ENCODE assay signal across 11 mouse cellular contexts in the genomic region with DNA sequence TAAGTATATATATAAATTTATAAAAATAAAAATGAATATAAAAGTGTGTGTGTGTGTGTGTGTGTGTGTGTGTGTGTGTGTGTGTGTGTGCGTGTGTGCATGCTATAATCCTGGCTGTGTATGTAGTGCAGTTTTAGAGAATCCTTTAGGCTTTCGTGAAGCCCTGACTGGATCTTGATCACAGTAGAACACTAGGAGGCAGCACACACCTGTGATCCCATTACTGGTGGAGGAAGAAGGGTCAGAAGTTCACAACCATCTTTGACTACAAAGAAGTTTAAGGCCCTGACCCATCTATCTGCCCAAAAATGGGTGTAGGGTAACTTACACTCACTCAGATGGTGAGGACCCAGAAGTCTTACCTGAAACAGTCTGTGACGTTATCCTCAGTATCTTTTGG. TPM values are rescaled to one million over a fixed set of nuclear protein-coding genes. Genes with fewer than 3 reads are reported as not detected.
DNase-seq lines count a peak whose midpoint lies in the region; TF ChIP-seq lines count a peak whose summit lies in the region.
"Had no signal": no experiment of that assay in that cellular context is flagged by ENCODE, and none has a peak within 500 bp of the region (broad histone marks: within the 10 kb centered on the region; RNA-seq: fewer than 3 reads in every experiment).

No protein-coding gene starts in this region.

- TF ChIP-seq CTCF in layer of hippocampus, adult 2 months (conservative IDR thresholded peaks at IDR 0.05) = peak; percentile 55

- peak; percentile 18 for DNase-seq in adrenal gland, postnatal 10 days
- no peak for DNase-seq in adrenal gland, postnatal 4 days (ENCODE audit: low spot score in 2 of 2)
- no peak for DNase-seq in layer of hippocampus, adult 2 months (ENCODE audit: low spot score in 2 of 2)
- no peak for DNase-seq in layer of hippocampus, postnatal 36 days
- peak; percentile 72 for DNase-seq in ES-CJ7 (ENCODE audit: low read depth, low spot score)
- peak; percentile 12 for DNase-seq in kidney, postnatal 14 days
- DNase-seq in T-cell, adult 2 months (ENCODE audit: low spot score) = no peak
- no peak for DNase-seq in left cerebral cortex, adult 8-10 months (ENCODE audit: low spot score in 2 of 2)
- DNase-seq: gastrocnemius, postnatal 10 days had no signal

- no peak overlapping the region for H3K27ac ChIP-seq in layer of hippocampus, adult 2 months

- H3K4me3 ChIP-seq in layer of hippocampus, adult 2 months = no peak overlapping the region

RNA-seq across cellular contexts. Expression of a gene that starts 1.3 kb away (rescaled TPM):
- total RNA-seq in adrenal gland, postnatal 10 days (2021) = not detected
- not detected for total RNA-seq in adrenal gland, postnatal 4 days (2021)
- total RNA-seq in layer of hippocampus, adult 2 months (2021) = not detected
- total RNA-seq in layer of hippocampus, postnatal 36 days (2021) = not detected
- total RNA-seq in left cerebral cortex, adult 8-10 months (2022) = not detected
- total RNA-seq: gastrocnemius, postnatal 10 days; hematopoietic stem cell, adult 5-6 weeks; left cerebral cortex, postnatal 25 days had no signal

RNA-seq across cellular contexts. Expression of a gene that starts 48.6 kb away (rescaled TPM):
- total RNA-seq in adrenal gland, postnatal 10 days (2021) = not detected
- total RNA-seq in adrenal gland, postnatal 4 days (2021) = not detected
- total RNA-seq in layer of hippocampus, adult 2 months (2021) = not detected
- not detected for total RNA-seq in layer of hippocampus, postnatal 36 days (2021)
- total RNA-seq in left cerebral cortex, adult 8-10 months (2022) = not detected
- total RNA-seq: gastrocnemius, postnatal 10 days; hematopoietic stem cell, adult 5-6 weeks; left cerebral cortex, postnatal 25 days had no signal

Comparison
In these comparisons a context has a peak if more than half of its experiments do, and no peak if none do; other contexts are left out.
1. DNase-seq: peak in adrenal gland, postnatal 10 days (single experiment), ES-CJ7 (single experiment) and kidney, postnatal 14 days (single experiment); none in adrenal gland, postnatal 4 days (0 of 2), layer of hippocampus, adult 2 months (0 of 2), layer of hippocampus, postnatal 36 days (0 of 2), T-cell, adult 2 months (single experiment) and left cerebral cortex, adult 8-10 months (0 of 2).